Mouse (Mus musculus): ENCODE results near the gene Zfhx3. TPM values are rescaled to one million over a fixed set of nuclear protein-coding genes. Genes with fewer than 3 reads are reported as not detected.

Gene Zfhx3
- polyA plus RNA-seq, 1 experiment from 2014 or later: 22.0 TPM

DNA sequence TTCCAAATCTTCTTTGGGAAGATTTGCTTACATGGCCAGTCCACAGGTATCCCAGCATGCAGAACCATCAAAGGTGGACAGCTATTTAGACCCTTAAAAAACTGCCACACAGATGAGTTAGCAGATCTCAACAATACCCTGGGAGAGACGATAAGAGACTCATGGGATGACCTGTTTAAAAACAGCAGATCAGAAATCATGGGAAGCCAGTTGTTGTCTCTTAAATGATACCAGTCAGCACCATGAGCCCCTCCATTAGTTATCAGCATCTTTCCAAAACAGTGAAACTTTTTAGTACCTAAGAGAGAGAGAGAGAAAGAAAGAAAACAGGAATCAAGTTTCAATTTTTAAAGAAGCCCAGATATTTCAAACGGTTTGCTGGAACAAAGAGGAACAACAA lies 1051.7 kb downstream of the Zfhx3 start:
- Histone ChIP-seq H3K27ac (no peak overlapping the region), H3K4me3 (no peak overlapping the region), H3K9me3 (no peaks in the 10 kb centered on the region), H3K36me3 (no peaks in the 10 kb centered on the region), H3K4me1 (replicated peaks) (no peaks in the 10 kb centered on the region), H3K27me3 (ENCODE audit: insufficient read depth, poor library complexity, severe bottlenecking) (no peaks in the 10 kb centered on the region)
- WGBS: 60% methylated on average over 2 of the region's 2 CpGs
- DNase-seq (ENCODE audit: low spot score): no peak

DNA sequence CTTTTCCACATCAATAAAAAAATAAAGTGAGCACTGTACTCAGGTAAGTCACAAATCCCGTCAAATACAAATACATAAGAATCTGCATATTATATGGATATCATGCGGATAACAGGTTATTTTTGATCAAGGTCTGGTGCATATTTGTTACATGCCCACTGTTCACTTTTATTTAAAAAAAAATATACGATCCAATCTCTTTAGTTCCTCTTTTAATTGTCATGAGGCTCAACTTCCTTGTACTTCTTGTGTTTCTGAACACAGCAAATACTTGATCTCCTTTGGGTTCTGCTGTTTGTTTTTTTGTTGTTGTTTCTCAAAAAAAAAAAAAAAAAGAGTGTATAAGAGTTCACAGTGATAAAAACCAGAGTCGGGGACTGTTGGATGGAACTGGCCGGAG lies 1052.4 kb downstream of the Zfhx3 start:
- no peak for DNase-seq (ENCODE audit: low spot score)
- Histone ChIP-seq H3K27me3 (ENCODE audit: insufficient read depth, poor library complexity, severe bottlenecking) (no peaks in the 10 kb centered on the region), H3K27ac (no peak overlapping the region), H3K36me3 (no peaks in the 10 kb centered on the region), H3K4me3 (no peak overlapping the region), H3K9me3 (no peaks in the 10 kb centered on the region), H3K4me1 (replicated peaks) (no peaks in the 10 kb centered on the region)
- 92% methylated on average over 5 of the region's 5 CpGs for WGBS

- Histone ChIP-seq H3K4me1 (replicated peaks) (no peaks in the 10 kb centered on the region), H3K36me3 (no peaks in the 10 kb centered on the region), H3K9me3 (no peaks in the 10 kb centered on the region), H3K27ac (no peak overlapping the region), H3K27me3 (ENCODE audit: insufficient read depth, poor library complexity, severe bottlenecking) (no peaks in the 10 kb centered on the region), H3K4me3 (no peak overlapping the region)
- WGBS: 76% methylated on average over 3 of the region's 3 CpGs
- DNase-seq (ENCODE audit: low spot score): no peak
These were observed 1054.9 kb downstream of the Zfhx3 start for GRCm38 (mm10) chr8:108997334-108997733.

DNA sequence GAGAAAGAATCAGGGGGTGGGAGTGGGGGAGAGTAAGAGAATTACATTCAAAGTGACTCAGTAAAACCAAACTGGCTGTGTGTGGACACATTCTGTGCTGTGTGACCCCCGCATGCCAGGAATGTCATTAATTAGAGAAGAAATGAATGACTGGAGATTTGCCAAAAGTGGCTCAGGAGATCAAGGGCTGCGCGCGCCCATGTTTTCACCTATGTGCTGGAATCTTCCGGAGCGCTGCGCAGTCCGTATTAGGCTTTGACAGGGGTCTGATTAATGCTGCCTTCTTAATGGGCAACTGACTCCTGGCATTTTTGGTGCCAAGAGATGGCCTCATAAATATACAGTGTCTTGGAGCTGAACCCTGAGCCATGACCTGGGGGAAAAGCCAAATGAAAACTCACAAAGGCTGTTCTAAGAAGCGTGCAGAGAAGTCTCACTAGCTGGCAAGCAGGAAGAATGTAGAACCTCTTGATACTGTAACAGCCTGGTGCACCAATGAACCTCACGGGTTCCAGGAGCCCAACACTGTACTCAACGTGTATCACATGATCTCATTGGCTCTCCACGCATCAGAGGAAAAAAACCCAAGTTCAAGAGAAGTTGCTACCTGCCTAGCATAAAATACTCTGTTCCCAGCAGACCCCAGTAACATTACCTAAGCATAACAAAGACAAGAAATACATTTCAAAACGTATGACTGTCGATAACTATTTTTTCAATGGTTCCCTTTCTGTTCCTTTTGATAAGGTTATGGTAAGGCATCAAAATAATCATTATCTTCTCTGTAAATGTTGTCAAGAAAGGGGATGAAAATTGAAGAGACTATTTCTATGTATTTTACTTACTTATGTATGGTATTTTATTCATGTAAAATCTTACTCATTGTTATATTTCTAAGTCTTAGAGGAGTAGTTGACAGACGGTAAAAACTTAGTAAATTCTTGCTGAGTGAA lies 1057.1 kb downstream of the Zfhx3 start:
- WGBS: 91% methylated on average over 15 of the region's 15 CpGs

DNA sequence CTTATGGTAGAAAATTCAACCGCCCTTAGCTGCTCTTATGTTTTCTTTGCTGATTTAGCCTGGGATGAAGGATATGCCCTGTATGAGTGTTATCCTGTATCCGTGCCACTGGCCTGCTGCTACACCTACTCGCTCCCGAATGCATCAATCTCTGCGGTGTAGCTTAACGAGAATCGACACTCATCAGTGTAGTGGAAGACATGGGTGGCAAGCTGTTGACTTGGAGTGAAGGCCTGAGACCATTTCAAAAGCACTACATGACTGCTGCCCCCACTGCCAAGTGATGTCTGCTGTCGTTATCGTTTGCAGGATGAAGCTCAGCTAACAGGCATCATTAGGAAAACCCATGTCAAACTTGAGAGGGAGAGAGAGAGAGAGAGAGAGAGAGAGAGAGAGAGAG lies 1058.6 kb downstream of the Zfhx3 start:
- no peaks in the 10 kb centered on the region for H3K27me3 ChIP-seq (ENCODE audit: insufficient read depth, poor library complexity, severe bottlenecking)
- no peaks in the 10 kb centered on the region for H3K36me3 ChIP-seq
- no peaks in the 10 kb centered on the region for H3K9me3 ChIP-seq
- no peak overlapping the region for H3K27ac ChIP-seq
- no peak for DNase-seq (ENCODE audit: low spot score)
- no peaks in the 10 kb centered on the region for H3K4me1 ChIP-seq (replicated peaks)
- H3K4me3 ChIP-seq: no peak overlapping the region
- 88% methylated on average over 9 of the region's 9 CpGs for WGBS

More for the DNA sequence above, 1057.1 kb downstream of the Zfhx3 start:
- DNase-seq (ENCODE audit: low spot score): no peak
- Histone ChIP-seq H3K9me3 (no peaks in the 10 kb centered on the region), H3K36me3 (no peaks in the 10 kb centered on the region), H3K4me1 (replicated peaks) (no peaks in the 10 kb centered on the region), H3K27me3 (ENCODE audit: insufficient read depth, poor library complexity, severe bottlenecking) (no peaks in the 10 kb centered on the region), H3K4me3 (no peak overlapping the region), H3K27ac (no peak overlapping the region)

- H3K9me3 ChIP-seq: no peaks in the 10 kb centered on the region
- no peaks in the 10 kb centered on the region for H3K36me3 ChIP-seq
- H3K4me3 ChIP-seq: no peak overlapping the region
- DNase-seq (ENCODE audit: low spot score): no peak
- H3K27me3 ChIP-seq (ENCODE audit: insufficient read depth, poor library complexity, severe bottlenecking): no peaks in the 10 kb centered on the region
- no peak overlapping the region for H3K27ac ChIP-seq
- H3K4me1 ChIP-seq (replicated peaks): peaks cover 2% of the 10 kb centered on the region; the same call in 1 of the 2 replicates
- 84% methylated on average over 5 of the region's 5 CpGs for WGBS
These were observed 1059.5 kb downstream of the Zfhx3 start for GRCm38 (mm10) chr8:109001923-109002322.

GRCm38 (mm10) chr8:109006986-109007385 lies 1064.5 kb downstream of the Zfhx3 start:
- Histone ChIP-seq H3K27me3 (ENCODE audit: insufficient read depth, poor library complexity, severe bottlenecking) (0 out of 2 replicates have a peak, but pooled peaks cover 3% of the 10 kb centered on the region), H3K4me1 (replicated peaks) (peaks cover 12% of the 10 kb centered on the region), H3K4me3 (no peak overlapping the region), H3K27ac (no peak overlapping the region), H3K36me3 (no peaks in the 10 kb centered on the region), H3K9me3 (no peaks in the 10 kb centered on the region)
- no peak for DNase-seq (ENCODE audit: low spot score)
- WGBS: 81% methylated on average over 9 of the region's 9 CpGs

All from hindbrain, embryonic 10.5 days (tissue).